Mouse (Mus musculus) heart, embryonic 16.5 days (tissue): ENCODE measurements around the gene 5730522E02Rik. TPM values are rescaled to one million over a fixed set of nuclear protein-coding genes. Genes with fewer than 3 reads are reported as not detected.

Source experiments
- ATAC-seq: fragments of 200-750 bp; cut with Nextera tagmentation; replicated peaks from 2 replicates; pipeline ENCODE4 v1.8.0; 2017; ENCODE audit warnings: moderate number of reproducible peaks; ENCODE audit not compliant: insufficient read depth, low FRiP score; ENCODE audit errors: extremely low read depth
- H3K27ac ChIP-seq: fragments of 300-500 bp; sonication (generic); 2 replicates; pipeline ENCODE4 v1.5.1; 2014; ENCODE audit warnings: mild to moderate bottlenecking, low read length, control low read depth, moderate library complexity
- H3K27me3 ChIP-seq: fragments of 300-500 bp; sonication (generic); 2 replicates; pipeline ENCODE4 v1.6.1; 2014; ENCODE audit warnings: low read length, mixed read lengths; ENCODE audit not compliant: control insufficient read depth, insufficient read depth
- H3K36me3 ChIP-seq: fragments of 300-500 bp; sonication (generic); 2 replicates; pipeline ENCODE4 v1.6.1; 2014; ENCODE audit not compliant: control insufficient read depth, insufficient read depth
- H3K4me1 ChIP-seq: fragments of 300-500 bp; sonication (generic); 2 replicates; pipeline ENCODE4 v1.6.1; 2014; ENCODE audit warnings: low read length, mixed read lengths; ENCODE audit not compliant: control insufficient read depth, insufficient read depth
- H3K4me2 ChIP-seq: fragments of 300-500 bp; sonication (generic); 2 replicates; pipeline ENCODE4 v1.6.1; 2014; ENCODE audit warnings: low read depth, mild to moderate bottlenecking, control low read depth, low read length
- H3K4me3 ChIP-seq: fragments of 300-500 bp; sonication (generic); 2 replicates; pipeline ENCODE4 v1.5.1; 2014; ENCODE audit warnings: mild to moderate bottlenecking, control low read depth, low read length
- H3K9ac ChIP-seq: fragments of 300-500 bp; sonication (generic); 2 replicates; pipeline ENCODE4 v1.6.1; 2014; ENCODE audit warnings: low read length, control low read depth
- H3K9me3 ChIP-seq: fragments of 300-500 bp; sonication (generic); replicated peaks from 2 replicates; pipeline ENCODE4 v1.6.1; 2016; ENCODE audit warnings: low read length; ENCODE audit not compliant: control insufficient read depth
- WGBS: fragments of 180-500 bp; shearing (Covaris S2); extraction: QIAGEN DNeasy Blood & Tissue Kit; methylation state at CpG from one replicate; pipeline ENCODE4 v1.1.7; 2014; 5-methylcytosine and 5-hydroxymethylcytosine counted together
- microRNA-seq: library from miRNA; unstranded; fragments of <30 nt; microRNA quantifications from one replicate; pipeline ENCODE4, GENCODE M21; 2017
- polyA plus RNA-seq: library from polyadenylated mRNA; unstranded; fragments of >200 nt; fragmentation: Nextera tagmentation; extraction: Ambion mirVana; gene quantifications from 2 replicates; pipeline ENCODE4 v1.2.1, GENCODE M21; 2015

5730522E02Rik gene
- polyA plus RNA-seq, 1 experiment from 2014 or later = 0.84 TPM

GRCm38 (mm10) chr11:25589509-25589908 lies 621.1 kb downstream of the 5730522E02Rik start:
- H3K4me2 ChIP-seq = no peak overlapping the region
- peaks cover 6% of the 10 kb centered on the region; the same call in 1 of the 2 replicates for H3K4me1 ChIP-seq
- no peak overlapping the region for H3K4me3 ChIP-seq
- H3K27me3 ChIP-seq = no peaks in the 10 kb centered on the region
- no peak overlapping the region for H3K9ac ChIP-seq
- 74% methylated on average over 1 of the region's 1 CpGs for WGBS
- no peak for ATAC-seq
- H3K36me3 ChIP-seq = no peaks in the 10 kb centered on the region
- H3K27ac ChIP-seq = no peak overlapping the region
- no peaks in the 10 kb centered on the region for H3K9me3 ChIP-seq

GRCm38 (mm10) chr11:25574129-25574465 lies 636.5 kb downstream of the 5730522E02Rik start:
- H3K27ac ChIP-seq = no peak overlapping the region

GRCm38 (mm10) chr11:25573408-25574128 lies 637.0 kb downstream of the 5730522E02Rik start:
- H3K9me3 ChIP-seq = no peaks in the 10 kb centered on the region
- H3K4me3 ChIP-seq = no peak overlapping the region
- no peaks in the 10 kb centered on the region for H3K4me1 ChIP-seq
- H3K27me3 ChIP-seq = no peaks in the 10 kb centered on the region
- WGBS = 65% methylated on average over 7 of the region's 7 CpGs
- no peak for ATAC-seq
- no peak overlapping the region for H3K4me2 ChIP-seq
- no peak overlapping the region for H3K27ac ChIP-seq
- H3K9ac ChIP-seq = no peak overlapping the region
- H3K36me3 ChIP-seq = no peaks in the 10 kb centered on the region

More at GRCm38 (mm10) chr11:25574129-25574465, 636.5 kb downstream of the 5730522E02Rik start:
- Histone ChIP-seq H3K36me3 (no peaks in the 10 kb centered on the region), H3K4me3 (no peak overlapping the region), H3K9ac (no peak overlapping the region), H3K9me3 (no peaks in the 10 kb centered on the region), H3K4me2 (no peak overlapping the region), H3K4me1 (no peaks in the 10 kb centered on the region), H3K27me3 (no peaks in the 10 kb centered on the region)
- ATAC-seq = no peak
- WGBS = 95% methylated on average over 9 of the region's 9 CpGs

GRCm38 (mm10) chr11:25571396-25571795 lies 639.2 kb downstream of the 5730522E02Rik start:
- 54% methylated on average over 2 of the region's 2 CpGs for whole genome bisulfite sequencing

More at GRCm38 (mm10) chr11:25571396-25571795, 639.2 kb downstream of the 5730522E02Rik start:
- Histone ChIP-seq H3K9ac (no peak overlapping the region), H3K27me3 (no peaks in the 10 kb centered on the region), H3K9me3 (no peaks in the 10 kb centered on the region), H3K4me3 (no peak overlapping the region), H3K4me2 (no peak overlapping the region), H3K4me1 (no peaks in the 10 kb centered on the region), H3K27ac (no peak overlapping the region), H3K36me3 (no peaks in the 10 kb centered on the region)
- no peak for ATAC-seq

Small RNA genes within 50 kb of the gene (microRNA-seq; reads per million reads assigned to microRNA genes)
- not detected for gene Mir6372

Other genes starting within 250 kb of the 5730522E02Rik start
- 19.7 and 20.9 TPM in 2 replicates for gene Fancl, start 175.4 kb upstream of the 5730522E02Rik start, polyA plus RNA-seq